Mouse (Mus musculus) 3T3-L1 (cell line): ENCODE results near the gene Pdik1l.
A peak's percentile ranks its signal among the peaks of the same experiment; 100 is the strongest.

Experiments
- DNase-seq: peaks from one replicate; pipeline ENCODE4 v3.0.0-alpha.2; 2015; ENCODE audit warnings: low read depth, low spot score

The Pdik1l gene

GRCm38 (mm10) chr4:134287575-134288025, at the start of gene Pdik1l:
Gene Pdik1l, minus strand, starts transcription at chr4:134287895.
- peak; percentile 83 for DNase-seq

- DNase-seq = no peak
Measured at GRCm38 (mm10) chr4:134330281-134330680, 42.6 kb upstream of the Pdik1l start.

- DNase-seq = no peak
Measured at GRCm38 (mm10) chr4:134328832-134329231, 41.1 kb upstream of the Pdik1l start.

- DNase-seq = no peak
Measured at GRCm38 (mm10) chr4:134328151-134328550, 40.5 kb upstream of the Pdik1l start.

GRCm38 (mm10) chr4:134326859-134327530, 39.3 kb upstream of the Pdik1l start:
- DNase-seq = peak; percentile 48

- DNase-seq = no peak
Measured at GRCm38 (mm10) chr4:134324655-134325054, 37.0 kb upstream of the Pdik1l start.

GRCm38 (mm10) chr4:134321524-134321923, 33.8 kb upstream of the Pdik1l start:
- DNase-seq = no peak

- DNase-seq = no peak
Measured at GRCm38 (mm10) chr4:134319674-134320073, 32.0 kb upstream of the Pdik1l start.

GRCm38 (mm10) chr4:134319074-134319473, 31.4 kb upstream of the Pdik1l start:
- DNase-seq = no peak

GRCm38 (mm10) chr4:134316390-134316789, 28.7 kb upstream of the Pdik1l start:
- no peak for DNase-seq

GRCm38 (mm10) chr4:134315470-134315869, 27.8 kb upstream of the Pdik1l start:
- no peak for DNase-seq

GRCm38 (mm10) chr4:134314876-134315275, 27.2 kb upstream of the Pdik1l start, which contains the start of gene Trim63:
Gene Trim63, plus strand, starts transcription at chr4:134315120.
- no peak for DNase-seq

GRCm38 (mm10) chr4:134314081-134314655, 26.5 kb upstream of the Pdik1l start:
- no peak for DNase-seq

GRCm38 (mm10) chr4:134312901-134313300, 25.2 kb upstream of the Pdik1l start:
- DNase-seq = no peak

GRCm38 (mm10) chr4:134312341-134312740, 24.6 kb upstream of the Pdik1l start:
- no peak for DNase-seq

- DNase-seq = no peak
Measured at GRCm38 (mm10) chr4:134311784-134312183, 24.1 kb upstream of the Pdik1l start.

- no peak for DNase-seq
Measured at GRCm38 (mm10) chr4:134310656-134311055, 23.0 kb upstream of the Pdik1l start.

GRCm38 (mm10) chr4:134310106-134310505, 22.4 kb upstream of the Pdik1l start:
- no peak for DNase-seq

GRCm38 (mm10) chr4:134307367-134308072, 19.8 kb upstream of the Pdik1l start:
- DNase-seq = peak; percentile 42

- no peak for DNase-seq
Measured at GRCm38 (mm10) chr4:134306963-134307362, 19.3 kb upstream of the Pdik1l start.

GRCm38 (mm10) chr4:134302084-134302483, 14.4 kb upstream of the Pdik1l start:
- DNase-seq = peak; percentile 19

GRCm38 (mm10) chr4:134300316-134300715, 12.6 kb upstream of the Pdik1l start:
- DNase-seq = no peak

- no peak for DNase-seq
Measured at GRCm38 (mm10) chr4:134299498-134299810, 11.8 kb upstream of the Pdik1l start.
